Mouse (Mus musculus) liver, embryonic 14.5 days (tissue): ENCODE measurements around the gene Stambpl1.

Source experiments
- CTCF ChIP-seq: IDR thresholded peaks from 2 replicates; pipeline ENCODE4 v1.5.1; 2016; ENCODE audit warnings: antibody characterized with exemption, low read depth, control low read depth
- EP300 ChIP-seq: IDR thresholded peaks from 2 replicates; pipeline ENCODE4 v1.6.1; 2016; ENCODE audit warnings: antibody characterized with exemption, low read depth

DNA sequence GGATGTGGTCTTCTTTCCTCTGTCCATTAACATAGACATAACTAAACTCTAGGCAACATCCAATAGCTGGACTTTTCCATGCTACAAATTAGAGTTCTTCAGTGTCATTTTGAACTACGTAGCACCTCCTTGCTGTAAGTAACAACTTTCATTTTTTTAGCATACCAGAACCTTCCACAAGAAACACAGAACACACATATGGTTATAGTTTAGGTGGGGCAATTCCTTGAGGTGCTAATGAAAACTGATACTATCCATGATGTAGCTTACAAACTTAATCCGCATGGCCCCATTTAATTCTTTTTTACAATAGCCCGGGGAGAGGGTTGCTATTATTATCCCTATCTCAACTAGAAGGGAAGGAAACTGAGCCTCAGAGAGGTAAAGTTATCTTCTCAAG lies 18.0 kb upstream of the Stambpl1 start:
- TF ChIP-seq CTCF (no peak), EP300 (no peak)
